Mouse (Mus musculus) intestine, postnatal 0 days (tissue): ENCODE data around the gene Cldn24. TPM values are rescaled to one million over a fixed set of nuclear protein-coding genes. Genes with fewer than 3 reads are reported as not detected.
A peak's percentile ranks its signal among the peaks of the same experiment; 100 is the strongest.

Experiments
- ATAC-seq: fragments of 200-750 bp; cut with Nextera tagmentation; 2 replicates; pipeline ENCODE4 v1.8.0; 2017; ENCODE audit warnings: mild to moderate bottlenecking, moderate TSS enrichment, moderate library complexity
- H3K27ac ChIP-seq: fragments of 300-500 bp; sonication (generic); 2 replicates; pipeline ENCODE4 v1.5.1; 2014; ENCODE audit warnings: mild to moderate bottlenecking, low read depth, low read length, moderate library complexity
- H3K27me3 ChIP-seq: fragments of 300-500 bp; sonication (generic); replicated peaks from 2 replicates; pipeline ENCODE4 v1.6.1; 2014; ENCODE audit warnings: low read length, mixed read lengths; ENCODE audit not compliant: control insufficient read depth, insufficient read depth
- H3K36me3 ChIP-seq: fragments of 300-500 bp; sonication (generic); 2 replicates; pipeline ENCODE4 v1.6.1; 2014; ENCODE audit warnings: mild to moderate bottlenecking, moderate library complexity; ENCODE audit not compliant: control insufficient read depth, insufficient read depth
- H3K4me1 ChIP-seq: fragments of 300-500 bp; sonication (generic); replicated peaks from 2 replicates; pipeline ENCODE4 v1.6.1; 2014; ENCODE audit warnings: antibody characterized with exemption, low read length, mixed read lengths; ENCODE audit not compliant: control insufficient read depth, insufficient read depth
- H3K4me2 ChIP-seq: fragments of 300-500 bp; sonication (generic); replicated peaks from 2 replicates; pipeline ENCODE4 v1.6.1; 2014; ENCODE audit warnings: low read depth, mild to moderate bottlenecking, moderate library complexity
- H3K4me3 ChIP-seq: fragments of 300-500 bp; sonication (generic); 2 replicates; pipeline ENCODE4 v1.5.1; 2014; ENCODE audit warnings: low read depth, low read length
- H3K9ac ChIP-seq: fragments of 300-500 bp; sonication (generic); 2 replicates; pipeline ENCODE4 v1.6.1; 2014; ENCODE audit warnings: mild to moderate bottlenecking, low read depth, low read length
- H3K9me3 ChIP-seq: fragments of 300-500 bp; sonication (generic); 2 replicates; pipeline ENCODE4 v1.6.1; 2016; ENCODE audit warnings: mixed run types; ENCODE audit not compliant: control insufficient read depth
- CTCF ChIP-seq: sonication (generic); IDR thresholded peaks from 2 replicates; pipeline ENCODE4 v1.5.1; 2016; ENCODE audit warnings: low read depth, mild to moderate bottlenecking, control low read depth, antibody characterized with exemption, moderate library complexity
- WGBS: fragments of 180-500 bp; shearing (Covaris S2); extraction: QIAGEN DNeasy Blood & Tissue Kit; methylation state at CpG from one replicate; pipeline ENCODE4 v1.1.7; 2014; 5-methylcytosine and 5-hydroxymethylcytosine counted together
- polyA plus RNA-seq: library from polyadenylated mRNA; unstranded; fragments of >200 nt; fragmentation: Nextera tagmentation; extraction: Ambion mirVana; gene quantifications from 2 replicates; pipeline ENCODE4 v1.2.1, GENCODE M21; 2015

Gene Cldn24
- polyA plus RNA-seq, 1 experiment from 2014 or later = not detected

GRCm38 (mm10) chr8:47823777-47824176 lies 1.8 kb downstream of the Cldn24 start:
- Histone ChIP-seq H3K36me3 (peaks cover 5% of the 10 kb centered on the region; the same call in 1 of the 2 replicates), H3K27ac (no peak overlapping the region), H3K4me3 (no peak overlapping the region), H3K27me3 (no peaks in the 10 kb centered on the region), H3K9ac (no peak overlapping the region), H3K4me1 (no peaks in the 10 kb centered on the region), H3K4me2 (no peak overlapping the region), H3K9me3 (no peaks in the 10 kb centered on the region)
- WGBS = 42% methylated on average over 10 of the region's 10 CpGs
- no peak for ATAC-seq
- TF ChIP-seq CTCF = no peak

- no peak within 1 kb of the TSS for H3K4me2 ChIP-seq
- H3K9ac ChIP-seq = no peak within 1 kb of the TSS
- H3K4me3 ChIP-seq = no peak within 1 kb of the TSS
- peaks cover 9% of the 10 kb centered on the region; the same call in 1 of the 2 replicates for H3K36me3 ChIP-seq
- H3K4me1 ChIP-seq = no peaks in the 10 kb centered on the region
- H3K27me3 ChIP-seq = no peaks in the 10 kb centered on the region
- H3K9me3 ChIP-seq = no peaks in the 10 kb centered on the region
- ATAC-seq = no peak
- TF ChIP-seq CTCF = no peak
- 65% methylated on average over 13 of the region's 13 CpGs for WGBS
- H3K27ac ChIP-seq = no peak within 1 kb of the TSS
Measured at GRCm38 (mm10) chr8:47824182-47824581, 2.2 kb downstream of the Cldn24 start, which contains the start of gene Cldn22. Gene Cldn22 (plus strand): TSS chr8:47824482.

DNA sequence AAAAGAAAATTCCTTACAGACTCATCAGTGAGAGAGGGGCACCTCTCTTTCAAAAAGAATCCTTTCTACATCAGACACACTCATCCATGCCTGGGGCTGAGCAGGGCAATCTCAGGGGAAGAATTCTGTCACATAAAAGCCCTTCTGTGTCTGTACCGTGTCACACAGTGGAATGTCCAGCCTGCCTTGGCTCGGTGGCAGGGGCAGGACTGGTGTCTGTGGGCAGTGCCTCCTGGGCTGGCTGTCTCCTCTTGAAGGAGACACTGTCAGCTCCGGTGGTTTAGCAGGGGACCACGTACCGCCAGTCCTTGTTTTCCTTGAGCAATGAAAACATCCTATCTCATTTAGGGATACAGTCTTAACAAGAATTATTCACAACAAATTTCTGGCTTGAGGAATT lies 3.7 kb downstream of the Cldn24 start:
- H3K9me3 ChIP-seq = no peaks in the 10 kb centered on the region
- no peak for ATAC-seq
- H3K4me3 ChIP-seq = no peak overlapping the region
- H3K9ac ChIP-seq = no peak overlapping the region
- peaks cover 22% of the 10 kb centered on the region for H3K36me3 ChIP-seq
- WGBS = 72% methylated on average over 5 of the region's 5 CpGs
- H3K27me3 ChIP-seq = no peaks in the 10 kb centered on the region
- H3K4me1 ChIP-seq = no peaks in the 10 kb centered on the region
- H3K4me2 ChIP-seq = no peak overlapping the region
- no peak overlapping the region for H3K27ac ChIP-seq
- TF ChIP-seq CTCF = no peak

DNA sequence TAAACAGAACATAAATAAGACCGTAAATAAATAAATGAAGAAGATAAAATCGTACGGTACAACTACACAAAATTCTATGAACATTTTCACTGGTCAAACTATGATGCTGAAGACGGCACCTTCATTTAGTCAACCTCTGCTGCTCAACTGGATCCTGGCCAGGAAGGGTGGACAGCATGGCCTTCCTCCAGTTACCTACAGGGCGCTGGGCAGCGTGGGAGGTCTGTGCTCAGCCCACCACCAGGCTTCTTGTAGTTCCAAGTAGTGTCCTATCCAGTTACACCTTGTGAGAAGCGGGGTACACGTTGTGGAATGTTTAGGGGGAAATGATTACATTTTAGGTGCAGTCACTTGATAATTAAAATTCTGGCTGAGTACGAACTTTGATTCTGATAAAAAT lies 5.0 kb downstream of the Cldn24 start:
- Histone ChIP-seq H3K36me3 (peaks cover 33% of the 10 kb centered on the region), H3K27me3 (no peaks in the 10 kb centered on the region), H3K4me3 (no peak overlapping the region), H3K4me1 (no peaks in the 10 kb centered on the region), H3K4me2 (no peak overlapping the region), H3K27ac (no peak overlapping the region), H3K9me3 (no peaks in the 10 kb centered on the region), H3K9ac (no peak overlapping the region)
- ATAC-seq = no peak
- WGBS = 81% methylated on average over 9 of the region's 9 CpGs
- no peak for TF ChIP-seq CTCF

- Histone ChIP-seq H3K4me1 (no peaks in the 10 kb centered on the region), H3K27ac (no peak overlapping the region), H3K9me3 (no peaks in the 10 kb centered on the region), H3K9ac (no peak overlapping the region), H3K36me3 (peaks cover 33% of the 10 kb centered on the region), H3K4me2 (no peak overlapping the region), H3K27me3 (no peaks in the 10 kb centered on the region), H3K4me3 (no peak overlapping the region)
- no peak for ATAC-seq
- WGBS = 62% methylated on average over 6 of the region's 6 CpGs
- TF ChIP-seq CTCF = no peak
Measured at GRCm38 (mm10) chr8:47832616-47833015, 10.7 kb downstream of the Cldn24 start.

- TF ChIP-seq CTCF = no peak
- Histone ChIP-seq H3K4me3 (no peak overlapping the region), H3K9me3 (no peaks in the 10 kb centered on the region), H3K27ac (no peak overlapping the region), H3K27me3 (no peaks in the 10 kb centered on the region), H3K36me3 (peaks cover 27% of the 10 kb centered on the region), H3K4me1 (no peaks in the 10 kb centered on the region), H3K9ac (no peak overlapping the region), H3K4me2 (no peak overlapping the region)
- ATAC-seq = no peak
- 71% methylated on average over 1 of the region's 1 CpGs for WGBS
Measured at GRCm38 (mm10) chr8:47833944-47834343, 12.0 kb downstream of the Cldn24 start.

GRCm38 (mm10) chr8:47843063-47843462 lies 21.1 kb downstream of the Cldn24 start:
- Histone ChIP-seq H3K27ac (no peak overlapping the region), H3K36me3 (peaks cover 50% of the 10 kb centered on the region), H3K9ac (no peak overlapping the region), H3K4me2 (no peak overlapping the region), H3K4me1 (no peaks in the 10 kb centered on the region), H3K27me3 (no peaks in the 10 kb centered on the region), H3K4me3 (no peak overlapping the region), H3K9me3 (no peaks in the 10 kb centered on the region)
- 75% methylated on average over 7 of the region's 7 CpGs for WGBS
- peak; percentile 44 for TF ChIP-seq CTCF
- ATAC-seq = no peak
